Mouse (Mus musculus): ENCODE data around the gene Vwce. TPM values are rescaled to one million over a fixed set of nuclear protein-coding genes. Genes with fewer than 3 reads are reported as not detected.

Gene Vwce
- polyA plus RNA-seq, 1 experiment from 2014 or later, result 2.6 TPM

DNA sequence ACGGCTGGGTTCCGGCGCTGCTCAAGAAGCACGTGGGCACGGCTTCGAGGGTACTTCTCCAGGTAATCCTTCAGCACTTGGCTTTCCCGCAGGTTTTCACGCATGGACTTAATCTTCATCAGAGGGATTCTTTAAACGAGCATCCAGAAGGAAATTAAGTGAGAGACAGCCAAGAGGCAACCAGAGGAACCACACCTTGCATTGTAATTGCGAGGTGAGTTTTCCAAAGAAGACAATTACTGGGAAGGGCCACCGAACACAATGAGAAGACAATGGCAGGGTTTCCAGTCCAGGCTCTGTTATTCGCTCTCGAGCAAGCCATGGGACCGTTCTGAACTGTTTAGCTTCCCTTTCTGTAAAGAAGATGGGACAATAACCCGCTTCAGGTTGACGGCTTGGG, 42.6 kb downstream of the Vwce start:
- H3K4me3 ChIP-seq (replicated peaks), result no peak overlapping the region
- H3K27ac ChIP-seq (replicated peaks), result no peak overlapping the region
- H3K4me1 ChIP-seq, result peaks cover 6% of the 10 kb centered on the region
- no peak overlapping the region for H3K9ac ChIP-seq
- no peaks in the 10 kb centered on the region for H3K36me3 ChIP-seq
- no peaks in the 10 kb centered on the region; the same call in 1 of the 2 replicates for H3K27me3 ChIP-seq
- ATAC-seq (ENCODE audit: insufficient number of reproducible peaks, low FRiP score, low TSS enrichment, low read depth), result no peak
- WGBS, result 79% methylated on average over 16 of the region's 16 CpGs
- no peaks in the 10 kb centered on the region for H3K9me3 ChIP-seq (replicated peaks)
- no peak overlapping the region for H3K4me2 ChIP-seq (replicated peaks)

- Histone ChIP-seq H3K4me2 (replicated peaks) (no peak within 1 kb of the TSS), H3K27me3 (no peaks in the 10 kb centered on the region; the same call in 1 of the 2 replicates), H3K9me3 (replicated peaks) (no peaks in the 10 kb centered on the region), H3K4me3 (replicated peaks) (no peak within 1 kb of the TSS), H3K9ac (no peak within 1 kb of the TSS; the same call in 1 of the 2 replicates), H3K36me3 (no peaks in the 10 kb centered on the region), H3K27ac (replicated peaks) (peak within 1 kb of the TSS; percentile 65), H3K4me1 (peaks cover 6% of the 10 kb centered on the region)
- 37% methylated on average over 6 of the region's 6 CpGs for WGBS
- no peak for ATAC-seq (ENCODE audit: insufficient number of reproducible peaks, low FRiP score, low TSS enrichment, low read depth)
Observed at GRCm38 (mm10) chr19:10677915-10678771, 44.1 kb downstream of the Vwce start, which contains the start of gene Pga5. Pga5 (minus strand) TSS chr19:10678071.

- Histone ChIP-seq H3K4me2 (replicated peaks) (no peak overlapping the region), H3K9me3 (replicated peaks) (no peaks in the 10 kb centered on the region), H3K4me3 (replicated peaks) (no peak overlapping the region), H3K4me1 (peaks cover 6% of the 10 kb centered on the region), H3K27ac (replicated peaks) (peak overlapping the region; percentile 65), H3K36me3 (no peaks in the 10 kb centered on the region), H3K9ac (no peak overlapping the region; the same call in 1 of the 2 replicates), H3K27me3 (no peaks in the 10 kb centered on the region; the same call in 1 of the 2 replicates)
- no peak for ATAC-seq (ENCODE audit: insufficient number of reproducible peaks, low FRiP score, low TSS enrichment, low read depth)
- 40% methylated on average over 1 of the region's 1 CpGs for WGBS
Observed at GRCm38 (mm10) chr19:10678772-10679067, 44.7 kb downstream of the Vwce start.

GRCm38 (mm10) chr19:10681571-10681970, 47.6 kb downstream of the Vwce start:
- Histone ChIP-seq H3K9me3 (replicated peaks) (no peaks in the 10 kb centered on the region), H3K27me3 (no peaks in the 10 kb centered on the region; the same call in 1 of the 2 replicates), H3K4me3 (replicated peaks) (no peak overlapping the region), H3K9ac (no peak overlapping the region), H3K27ac (replicated peaks) (no peak overlapping the region), H3K4me2 (replicated peaks) (no peak overlapping the region), H3K4me1 (peaks cover 6% of the 10 kb centered on the region), H3K36me3 (no peaks in the 10 kb centered on the region)
- 55% methylated on average over 4 of the region's 4 CpGs for WGBS
- ATAC-seq (ENCODE audit: insufficient number of reproducible peaks, low FRiP score, low TSS enrichment, low read depth), result no peak

DNA sequence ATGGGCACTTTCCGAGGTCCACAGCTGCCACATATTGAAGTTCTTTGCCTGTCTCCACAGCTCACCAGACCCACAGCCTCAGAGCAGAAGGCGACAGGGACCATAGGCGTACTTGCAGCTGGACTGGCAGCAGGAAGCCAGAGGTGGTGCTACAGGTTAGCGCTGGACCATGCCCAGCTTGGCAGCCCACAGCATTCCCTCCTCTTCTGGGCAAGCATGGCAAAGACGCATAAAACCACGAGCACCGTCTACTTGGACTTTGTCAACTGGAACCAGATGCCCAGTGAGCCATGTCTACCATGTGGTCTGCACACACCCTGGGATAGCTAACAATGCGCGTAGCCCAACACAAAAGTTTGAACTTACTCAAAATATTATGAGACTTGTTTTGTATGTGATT, 51.1 kb downstream of the Vwce start:
- H3K9me3 ChIP-seq (replicated peaks), result no peaks in the 10 kb centered on the region
- H3K9ac ChIP-seq, result no peak overlapping the region
- peaks cover 19% of the 10 kb centered on the region for H3K4me1 ChIP-seq
- H3K4me2 ChIP-seq (replicated peaks), result no peak overlapping the region
- H3K36me3 ChIP-seq, result no peaks in the 10 kb centered on the region
- H3K4me3 ChIP-seq (replicated peaks), result no peak overlapping the region
- WGBS, result 63% methylated on average over 9 of the region's 9 CpGs
- H3K27ac ChIP-seq (replicated peaks), result peak overlapping the region; percentile 34; the same call in 1 of the 2 replicates
- no peaks in the 10 kb centered on the region; the same call in 1 of the 2 replicates for H3K27me3 ChIP-seq
- no peak for ATAC-seq (ENCODE audit: insufficient number of reproducible peaks, low FRiP score, low TSS enrichment, low read depth)

DNA sequence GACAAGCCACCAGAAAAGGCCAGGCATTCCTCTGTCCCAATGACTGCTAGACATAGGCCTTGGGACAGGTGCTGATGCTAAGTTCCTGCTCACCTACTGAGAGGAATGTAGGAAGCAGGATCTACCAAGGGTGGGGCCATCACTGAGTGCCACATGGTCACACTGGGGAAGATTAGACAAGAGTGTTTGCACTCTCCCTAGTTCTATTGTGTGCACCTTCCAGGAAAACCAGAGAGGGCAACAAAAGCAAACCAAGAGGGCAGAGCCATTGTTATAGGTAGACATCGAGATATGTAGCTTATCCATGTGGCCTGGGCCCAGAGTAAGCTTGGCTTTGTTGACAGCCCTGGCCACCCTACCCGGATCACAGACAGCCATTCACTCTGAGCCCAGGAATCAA, 51.7 kb downstream of the Vwce start:
- no peak for ATAC-seq (ENCODE audit: insufficient number of reproducible peaks, low FRiP score, low TSS enrichment, low read depth)
- 87% methylated on average over 2 of the region's 2 CpGs for WGBS
- Histone ChIP-seq H3K9me3 (replicated peaks) (no peaks in the 10 kb centered on the region), H3K4me2 (replicated peaks) (no peak overlapping the region), H3K36me3 (no peaks in the 10 kb centered on the region), H3K9ac (no peak overlapping the region), H3K27ac (replicated peaks) (no peak overlapping the region), H3K4me3 (replicated peaks) (no peak overlapping the region), H3K27me3 (no peaks in the 10 kb centered on the region; the same call in 1 of the 2 replicates), H3K4me1 (peaks cover 24% of the 10 kb centered on the region)

- H3K27me3 ChIP-seq, result no peaks in the 10 kb centered on the region
- H3K4me1 ChIP-seq, result peaks cover 37% of the 10 kb centered on the region
- no peaks in the 10 kb centered on the region for H3K9me3 ChIP-seq (replicated peaks)
- H3K4me3 ChIP-seq (replicated peaks), result peak within 1 kb of the TSS; percentile 90
- ATAC-seq (ENCODE audit: insufficient number of reproducible peaks, low FRiP score, low TSS enrichment, low read depth), result peak; percentile 89
- H3K27ac ChIP-seq (replicated peaks), result peak within 1 kb of the TSS; percentile 97
- under 1% methylated on average over 66 of the region's 74 CpGs for WGBS
- H3K4me2 ChIP-seq (replicated peaks), result peak within 1 kb of the TSS; percentile 72
- H3K36me3 ChIP-seq, result no peaks in the 10 kb centered on the region
- H3K9ac ChIP-seq, result peak within 1 kb of the TSS; percentile 85
Observed at GRCm38 (mm10) chr19:10688537-10689352, 54.7 kb downstream of the Vwce start, which contains the start of gene Vps37c. Vps37c (plus strand) TSS chr19:10688735.

- peak overlapping the region; percentile 97 for H3K27ac ChIP-seq (replicated peaks)
- H3K27me3 ChIP-seq, result no peaks in the 10 kb centered on the region
- H3K9me3 ChIP-seq (replicated peaks), result no peaks in the 10 kb centered on the region
- peaks cover 37% of the 10 kb centered on the region for H3K4me1 ChIP-seq
- H3K36me3 ChIP-seq, result no peaks in the 10 kb centered on the region
- peak overlapping the region; percentile 90 for H3K4me3 ChIP-seq (replicated peaks)
- 30% methylated on average over 5 of the region's 5 CpGs for WGBS
- H3K9ac ChIP-seq, result peak overlapping the region; percentile 85
- H3K4me2 ChIP-seq (replicated peaks), result peak overlapping the region; percentile 72
- ATAC-seq (ENCODE audit: insufficient number of reproducible peaks, low FRiP score, low TSS enrichment, low read depth), result no peak
Observed at GRCm38 (mm10) chr19:10689470-10690166, 55.6 kb downstream of the Vwce start.

- 77% methylated on average over 3 of the region's 3 CpGs for WGBS
- H3K27ac ChIP-seq (replicated peaks), result peak overlapping the region; percentile 97
- H3K27me3 ChIP-seq, result no peaks in the 10 kb centered on the region
- H3K9me3 ChIP-seq (replicated peaks), result no peaks in the 10 kb centered on the region
- no peak for ATAC-seq (ENCODE audit: insufficient number of reproducible peaks, low FRiP score, low TSS enrichment, low read depth)
- peak overlapping the region; percentile 72 for H3K4me2 ChIP-seq (replicated peaks)
- peak overlapping the region; percentile 90; the same call in 1 of the 2 replicates for H3K4me3 ChIP-seq (replicated peaks)
- H3K4me1 ChIP-seq, result peaks cover 39% of the 10 kb centered on the region
- no peak overlapping the region for H3K9ac ChIP-seq
- H3K36me3 ChIP-seq, result no peaks in the 10 kb centered on the region
Observed at GRCm38 (mm10) chr19:10690336-10690735, 56.3 kb downstream of the Vwce start.

GRCm38 (mm10) chr19:10691121-10691520, 57.1 kb downstream of the Vwce start:
- Histone ChIP-seq H3K36me3 (no peaks in the 10 kb centered on the region), H3K9me3 (replicated peaks) (no peaks in the 10 kb centered on the region), H3K27me3 (no peaks in the 10 kb centered on the region), H3K4me3 (replicated peaks) (no peak overlapping the region), H3K4me1 (peaks cover 47% of the 10 kb centered on the region), H3K27ac (replicated peaks) (peak overlapping the region; percentile 55; the same call in 1 of the 2 replicates), H3K9ac (no peak overlapping the region), H3K4me2 (replicated peaks) (0 out of 2 replicates have a peak overlapping the region, but pooled peaks have one; percentile 2)
- 82% methylated on average over 4 of the region's 4 CpGs for WGBS
- ATAC-seq (ENCODE audit: insufficient number of reproducible peaks, low FRiP score, low TSS enrichment, low read depth), result no peak

All from embryonic facial prominence, embryonic 15.5 days (tissue).